Mouse (Mus musculus) lung, adult 2 months (tissue): ENCODE measurements around the gene Rabep2.

ENCODE experiments used
- CTCF ChIP-seq: fragments of 200-500 bp; IDR thresholded peaks from 2 replicates; pipeline ENCODE4 v1.5.1; 2011; ENCODE audit warnings: mild to moderate bottlenecking, low read length, control low read depth; ENCODE audit not compliant: insufficient read depth
- POLR2A ChIP-seq: fragments of 200-500 bp; IDR thresholded peaks from 2 replicates; pipeline ENCODE4 v1.6.1; 2011; ENCODE audit warnings: low read depth, mild to moderate bottlenecking, control low read depth, low read length, borderline replicate concordance; ENCODE audit errors: extremely low read depth

DNA sequence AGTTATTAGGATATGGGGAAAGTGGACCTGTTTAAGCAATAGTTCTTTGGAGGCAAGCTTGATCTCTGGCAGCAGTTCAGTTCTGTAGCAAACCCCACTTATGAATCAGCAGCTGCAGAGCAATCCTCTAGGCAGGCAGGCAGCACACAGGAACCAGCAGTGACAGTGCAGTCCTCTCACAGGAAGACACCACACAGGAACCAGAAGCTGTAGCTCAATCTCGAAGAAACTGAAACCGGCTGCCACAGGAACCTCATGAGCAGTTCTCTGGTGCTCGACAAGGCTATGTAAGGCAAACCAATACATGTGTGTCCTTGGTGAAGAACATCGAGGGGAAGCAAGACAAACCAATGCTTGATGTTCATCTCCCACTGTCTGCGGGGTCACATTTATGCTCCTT is 6.8 kb upstream of the Rabep2 start:
- TF ChIP-seq POLR2A, result no peak
- TF ChIP-seq CTCF, result no peak
